ENCODE assay signal across 13 mouse cellular contexts in genomic region chr13:41572351-41572735, GRCm38 (mm10). TPM values are rescaled to one million over a fixed set of nuclear protein-coding genes. Genes with fewer than 3 reads are reported as not detected.
A peak's percentile ranks its signal among the peaks of the same experiment; 100 is the strongest.
DNase-seq lines count a peak whose midpoint lies in the region; ATAC-seq and TF ChIP-seq lines count a peak whose summit lies in the region.
"Had no signal": no experiment of that assay in that cellular context is flagged by ENCODE, and none has a peak within 500 bp of the region (broad histone marks: within the 10 kb centered on the region; RNA-seq: fewer than 3 reads in every experiment).

No protein-coding gene starts in this region.

- H3K9ac ChIP-seq in midbrain, embryonic 13.5 days (replicated peaks), result no peak overlapping the region
- H3K9ac ChIP-seq in hindbrain, postnatal 0 days (replicated peaks; ENCODE audit: low read length), result no peak overlapping the region
- H3K9ac ChIP-seq in stomach, postnatal 0 days (ENCODE audit: low read length), result no peak overlapping the region
- H3K9ac ChIP-seq: stomach, embryonic 15.5 days had no signal

- H3K36me3 ChIP-seq in heart, embryonic 10.5 days, result no peaks in the 10 kb centered on the region
- no peaks in the 10 kb centered on the region for H3K36me3 ChIP-seq in midbrain, embryonic 13.5 days
- H3K36me3 ChIP-seq in midbrain, embryonic 10.5 days, result no peaks in the 10 kb centered on the region
- H3K36me3 ChIP-seq in hindbrain, postnatal 0 days (ENCODE audit: insufficient read depth, low read length), result no peaks in the 10 kb centered on the region
- H3K36me3 ChIP-seq in stomach, postnatal 0 days (ENCODE audit: control insufficient read depth, insufficient read depth, low read length), result no peaks in the 10 kb centered on the region
- H3K36me3 ChIP-seq: G1E; stomach, embryonic 15.5 days had no signal

- peaks cover 14% of the 10 kb centered on the region; the same call in 1 of the 2 replicates for H3K27me3 ChIP-seq in heart, embryonic 10.5 days (ENCODE audit: insufficient read depth, poor library complexity, severe bottlenecking)
- H3K27me3 ChIP-seq in midbrain, embryonic 13.5 days, result no peaks in the 10 kb centered on the region; the same call in 1 of the 2 replicates
- no peaks in the 10 kb centered on the region for H3K27me3 ChIP-seq in midbrain, embryonic 10.5 days (ENCODE audit: low read depth, poor library complexity, severe bottlenecking)
- H3K27me3 ChIP-seq in hindbrain, postnatal 0 days (ENCODE audit: insufficient read depth, low read length), result no peaks in the 10 kb centered on the region
- H3K27me3 ChIP-seq in stomach, postnatal 0 days (ENCODE audit: control insufficient read depth, insufficient read depth, low read length), result no peaks in the 10 kb centered on the region
- H3K27me3 ChIP-seq: stomach, embryonic 15.5 days had no signal

- intact Hi-C loops in left cerebral cortex, postnatal 4 days (cut with DNase I), result loop anchor here (5.0 kb wide), 3 partner anchors 270 to 790 kb away; no protein-coding TSS in a partner anchor

- DNase-seq in heart, adult 11 months, result peak; percentile 84
- no peak for DNase-seq in heart, embryonic 10.5 days (ENCODE audit: low spot score)
- no peak for DNase-seq in midbrain, embryonic 10.5 days (ENCODE audit: low spot score)
- DNase-seq in hindbrain, postnatal 0 days (ENCODE audit: low spot score), result no peak
- no peak for DNase-seq in stomach, postnatal 0 days (ENCODE audit: low spot score)
- no peak for DNase-seq in adrenal gland, adult 18-20 months (ENCODE audit: low spot score in 2 of 2)
- no peak for DNase-seq in left cerebral cortex, postnatal 4 days

- peak; percentile 77; the same call in 1 of the 2 replicates for ATAC-seq in midbrain, embryonic 13.5 days
- ATAC-seq in hindbrain, postnatal 0 days, result peak; percentile 56
- 0 out of 2 replicates have a peak, but pooled peaks have one; percentile 10 for ATAC-seq in stomach, postnatal 0 days (ENCODE audit: low FRiP score, low TSS enrichment)

- H3K4me2 ChIP-seq in midbrain, embryonic 13.5 days (replicated peaks), result no peak overlapping the region
- H3K4me2 ChIP-seq in hindbrain, postnatal 0 days (ENCODE audit: low read depth, low read length), result no peak overlapping the region
- H3K4me2 ChIP-seq in stomach, postnatal 0 days (replicated peaks; ENCODE audit: low read depth), result no peak overlapping the region
- H3K4me2 ChIP-seq: heart, embryonic 11.5 days; stomach, embryonic 15.5 days had no signal

- no peak overlapping the region for H3K4me3 ChIP-seq in heart, embryonic 10.5 days
- H3K4me3 ChIP-seq in midbrain, embryonic 13.5 days (replicated peaks), result no peak overlapping the region
- H3K4me3 ChIP-seq in midbrain, embryonic 10.5 days, result no peak overlapping the region
- no peak overlapping the region for H3K4me3 ChIP-seq in hindbrain, postnatal 0 days (ENCODE audit: low read length)
- H3K4me3 ChIP-seq in stomach, postnatal 0 days (ENCODE audit: low read depth, low read length), result no peak overlapping the region
- H3K4me3 ChIP-seq: left cerebral cortex, adult 2 months; stomach, embryonic 15.5 days had no signal

- WGBS in heart, embryonic 10.5 days, result 46% methylated on average over 4 of the region's 4 CpGs
- 52% methylated on average over 4 of the region's 4 CpGs for WGBS in midbrain, embryonic 13.5 days
- 51% methylated on average over 4 of the region's 4 CpGs for WGBS in midbrain, embryonic 10.5 days
- 45% methylated on average over 4 of the region's 4 CpGs for WGBS in hindbrain, postnatal 0 days
- 45% methylated on average over 4 of the region's 4 CpGs for WGBS in stomach, postnatal 0 days

- TF ChIP-seq CTCF in hindbrain, postnatal 0 days (IDR thresholded peaks at IDR 0.05; ENCODE audit: low read depth), result no peak
- no peak for TF ChIP-seq CTCF in stomach, postnatal 0 days (IDR thresholded peaks at IDR 0.05; ENCODE audit: low read depth)

- no peaks in the 10 kb centered on the region; the same call in 1 of the 2 replicates for H3K9me3 ChIP-seq in heart, embryonic 10.5 days
- H3K9me3 ChIP-seq in midbrain, embryonic 13.5 days, result peaks cover 6% of the 10 kb centered on the region
- no peaks in the 10 kb centered on the region; the same call in 1 of the 2 replicates for H3K9me3 ChIP-seq in midbrain, embryonic 10.5 days (replicated peaks)
- 0 out of 2 replicates have a peak, but pooled peaks cover 6% of the 10 kb centered on the region for H3K9me3 ChIP-seq in hindbrain, postnatal 0 days (ENCODE audit: low read length)
- no peaks in the 10 kb centered on the region for H3K9me3 ChIP-seq in stomach, postnatal 0 days (ENCODE audit: control insufficient read depth, low read length)
- H3K9me3 ChIP-seq: G1E; stomach, embryonic 15.5 days had no signal

- TF ChIP-seq EP300 in stomach, postnatal 0 days (optimal IDR thresholded peaks at IDR 0.05), result no peak

- H3K27ac ChIP-seq in heart, embryonic 10.5 days, result no peak overlapping the region
- H3K27ac ChIP-seq in midbrain, embryonic 13.5 days, result no peak overlapping the region
- H3K27ac ChIP-seq in midbrain, embryonic 10.5 days (replicated peaks), result no peak overlapping the region
- no peak overlapping the region for H3K27ac ChIP-seq in hindbrain, postnatal 0 days
- H3K27ac ChIP-seq in stomach, postnatal 0 days (replicated peaks), result no peak overlapping the region
- H3K27ac ChIP-seq: left cerebral cortex, adult 2 months; macrophage; stomach, embryonic 15.5 days had no signal

- H3K4me1 ChIP-seq in heart, embryonic 10.5 days, result no peaks in the 10 kb centered on the region
- peaks cover 8% of the 10 kb centered on the region for H3K4me1 ChIP-seq in midbrain, embryonic 13.5 days (replicated peaks)
- peaks cover 8% of the 10 kb centered on the region for H3K4me1 ChIP-seq in midbrain, embryonic 10.5 days
- no peaks in the 10 kb centered on the region for H3K4me1 ChIP-seq in hindbrain, postnatal 0 days (ENCODE audit: insufficient read depth, low read length)
- H3K4me1 ChIP-seq in stomach, postnatal 0 days (replicated peaks; ENCODE audit: control insufficient read depth, insufficient read depth), result no peaks in the 10 kb centered on the region
- H3K4me1 ChIP-seq: stomach, embryonic 15.5 days had no signal

RNA-seq across cellular contexts. Expression of gene Tmem170b, which starts 33.4 kb away (rescaled TPM):
- polyA plus RNA-seq in heart, embryonic 10.5 days (2016; fragmentation: Nextera tagmentation; extraction: Ambion mirVana), result 11.5 and 15.5 TPM in 2 replicates
- polyA plus RNA-seq in midbrain, embryonic 13.5 days (2015; fragmentation: Nextera tagmentation; extraction: Ambion mirVana), result 36.1 and 37.5 TPM in 2 replicates
- polyA plus RNA-seq in midbrain, embryonic 10.5 days (2016; fragmentation: Nextera tagmentation; extraction: Ambion mirVana), result 13.4 and 19.5 TPM in 2 replicates
- 25.3 and 26.5 TPM in 2 replicates for total RNA-seq in hindbrain, postnatal 0 days (2014; rRNA removed)
- polyA plus RNA-seq in hindbrain, postnatal 0 days (2015; fragmentation: Nextera tagmentation; extraction: Ambion mirVana), result 33.2 and 33.6 TPM in 2 replicates
- polyA plus RNA-seq in stomach, postnatal 0 days (2015; fragmentation: Nextera tagmentation; extraction: Ambion mirVana), result 4.6 and 4.9 TPM in 2 replicates
- 10 to 100 TPM; 23.3 to 26.4 TPM for total RNA-seq in adrenal gland, adult 18-20 months (2021)
- total RNA-seq in left cerebral cortex, postnatal 4 days (2021), result 10 to 100 TPM; 99.4 to 99.5 TPM

Comparison
In these comparisons a context has a peak if more than half of its experiments do, and no peak if none do; other contexts are left out.
1. ATAC-seq: peak in every context shown above with its lines; median percentile 77 in midbrain, embryonic 13.5 days; 56 in hindbrain, postnatal 0 days; 10 in stomach, postnatal 0 days.